In genomic region chr1:23906082-23906481, GRCm38 (mm10) we compare ENCODE assay signal across 14 mouse cellular contexts. TPM values are rescaled to one million over a fixed set of nuclear protein-coding genes. Genes with fewer than 3 reads are reported as not detected.
A peak's percentile ranks its signal among the peaks of the same experiment; 100 is the strongest.
DNase-seq lines count a peak whose midpoint lies in the region; ATAC-seq and TF ChIP-seq lines count a peak whose summit lies in the region.
"Had no signal": no experiment of that assay in that cellular context is flagged by ENCODE, and none has a peak within 500 bp of the region (broad histone marks: within the 10 kb centered on the region; RNA-seq: fewer than 3 reads in every experiment).

No protein-coding gene starts in this region.

- no peaks in the 10 kb centered on the region for H3K27me3 ChIP-seq in lung, embryonic 14.5 days (ENCODE audit: insufficient read depth, low read length)
- no peaks in the 10 kb centered on the region for H3K27me3 ChIP-seq in kidney, embryonic 16.5 days (ENCODE audit: insufficient read depth, low read length)
- H3K27me3 ChIP-seq: embryonic facial prominence, embryonic 12.5 days; forebrain, embryonic 13.5 days had no signal

- DNase-seq in gastrocnemius, adult 2 months = no peak
- no peak for DNase-seq in gastrocnemius, postnatal 14 days
- DNase-seq in lung, embryonic 14.5 days = peak; percentile 56
- DNase-seq in lung, postnatal 25 days (ENCODE audit: low spot score) = no peak
- DNase-seq in NIH3T3 (ENCODE audit: low read depth) = peak; percentile 58
- peak; percentile 45 for DNase-seq in retina, postnatal 1 day
- DNase-seq in heart, adult 18-20 months = no peak
- DNase-seq: thymus, postnatal 14 days had no signal

- no peak overlapping the region for H3K4me3 ChIP-seq in gastrocnemius, adult 2 months
- H3K4me3 ChIP-seq in lung, embryonic 14.5 days (ENCODE audit: low read depth, low read length) = no peak overlapping the region
- no peak overlapping the region for H3K4me3 ChIP-seq in kidney, embryonic 16.5 days (ENCODE audit: low read length)
- H3K4me3 ChIP-seq: embryonic facial prominence, embryonic 12.5 days; forebrain, embryonic 13.5 days; myocyte had no signal

- H3K36me3 ChIP-seq in lung, embryonic 14.5 days (ENCODE audit: insufficient read depth) = no peaks in the 10 kb centered on the region
- H3K36me3 ChIP-seq in kidney, embryonic 16.5 days (ENCODE audit: insufficient read depth, low read length) = no peaks in the 10 kb centered on the region
- H3K36me3 ChIP-seq: embryonic facial prominence, embryonic 12.5 days had no signal

- no peak overlapping the region for H3K4me2 ChIP-seq in lung, embryonic 14.5 days
- no peak overlapping the region for H3K4me2 ChIP-seq in kidney, embryonic 16.5 days (replicated peaks; ENCODE audit: low read depth, low read length)
- H3K4me2 ChIP-seq: embryonic facial prominence, embryonic 12.5 days; forebrain, embryonic 13.5 days had no signal

- TF ChIP-seq CTCF in gastrocnemius, adult 2 months (IDR thresholded peaks at IDR 0.05) = peak; percentile 66
- TF ChIP-seq CTCF in lung, embryonic 14.5 days (IDR thresholded peaks at IDR 0.05; ENCODE audit: low read depth) = peak; percentile 50

- H3K9me3 ChIP-seq in lung, embryonic 14.5 days (ENCODE audit: low read depth, low read length) = no peaks in the 10 kb centered on the region
- H3K9me3 ChIP-seq in kidney, embryonic 16.5 days (ENCODE audit: low read length) = no peaks in the 10 kb centered on the region
- H3K9me3 ChIP-seq: embryonic facial prominence, embryonic 12.5 days; forebrain, embryonic 13.5 days had no signal

- no peaks in the 10 kb centered on the region for H3K4me1 ChIP-seq in lung, embryonic 14.5 days (ENCODE audit: insufficient read depth)
- no peaks in the 10 kb centered on the region for H3K4me1 ChIP-seq in kidney, embryonic 16.5 days (ENCODE audit: insufficient read depth, low read length)
- H3K4me1 ChIP-seq: embryonic facial prominence, embryonic 12.5 days; forebrain, embryonic 13.5 days had no signal

- intact Hi-C loops in gastrocnemius, adult 2 months (cut with DNase I) = loop anchor here (5.0 kb wide), 1 partner anchor 101 kb away; the partner anchor contains the start of gene Sdhaf4
- intact Hi-C loops in gastrocnemius, postnatal 14 days (cut with DNase I; ENCODE audit: low total_unique reads) = no loop called here

- ATAC-seq in lung, embryonic 14.5 days (ENCODE audit: insufficient read depth) = no peak
- ATAC-seq in kidney, embryonic 16.5 days (ENCODE audit: low FRiP score, low TSS enrichment) = no peak
- ATAC-seq: forebrain, embryonic 13.5 days; hindbrain, embryonic 16.5 days had no signal

- no peak overlapping the region for H3K9ac ChIP-seq in lung, embryonic 14.5 days
- no peak overlapping the region for H3K9ac ChIP-seq in kidney, embryonic 16.5 days (replicated peaks; ENCODE audit: low read length)
- H3K9ac ChIP-seq: embryonic facial prominence, embryonic 12.5 days; forebrain, embryonic 13.5 days had no signal

- no peak overlapping the region for H3K27ac ChIP-seq in gastrocnemius, adult 2 months
- H3K27ac ChIP-seq in lung, embryonic 14.5 days (ENCODE audit: low read depth) = no peak overlapping the region
- no peak overlapping the region for H3K27ac ChIP-seq in kidney, embryonic 16.5 days (ENCODE audit: low read length)
- H3K27ac ChIP-seq: embryonic facial prominence, embryonic 12.5 days; forebrain, embryonic 13.5 days; macrophage had no signal

RNA-seq across cellular contexts. Expression of gene Smap1, which starts 16.0 kb away (rescaled TPM):
- 10 to 100 TPM; 29.6 to 31.3 TPM for total RNA-seq in gastrocnemius, adult 2 months (2021)
- total RNA-seq in gastrocnemius, postnatal 14 days (2021) = 10 to 100 TPM; 30.9 to 31.8 TPM
- polyA plus RNA-seq in lung, embryonic 14.5 days (2014; fragmentation: Nextera tagmentation; extraction: Ambion mirVana) = 47.4 and 50.2 TPM in 2 replicates
- total RNA-seq in heart, adult 18-20 months (2021) = 10 to 100 TPM; 16.5 to 20.3 TPM
- 22.2 and 28.0 TPM in 2 replicates for polyA plus RNA-seq in kidney, embryonic 16.5 days (2015; fragmentation: Nextera tagmentation; extraction: Ambion mirVana)

Comparison
In these comparisons a context has a peak if more than half of its experiments do, and no peak if none do; other contexts are left out.
1. DNase-seq: peak in lung, embryonic 14.5 days (single experiment), NIH3T3 (single experiment) and retina, postnatal 1 day (single experiment); none in gastrocnemius, adult 2 months (single experiment), gastrocnemius, postnatal 14 days (single experiment), lung, postnatal 25 days (single experiment) and heart, adult 18-20 months (0 of 2).